Mouse (Mus musculus) right cerebral cortex, postnatal 25 days (tissue): Measurements from ENCODE around the gene Ric8b.

ENCODE experiments used
- DNase-seq: peaks from one replicate; pipeline ENCODE4 v3.0.0; 2022

Ric8b gene

GRCm38 (mm10) chr10:84916810-84917730 lies at the start of gene Ric8b:
TSS of gene Ric8b (plus strand) at chr10:84917616.
- DNase-seq = peak; percentile 98

GRCm38 (mm10) chr10:84871285-84871684 lies 46.1 kb upstream of the Ric8b start:
- DNase-seq = no peak

- no peak for DNase-seq
These were observed 45.5 kb upstream of the Ric8b start for GRCm38 (mm10) chr10:84871921-84872320.

- DNase-seq = no peak
These were observed 37.4 kb upstream of the Ric8b start for GRCm38 (mm10) chr10:84879823-84880571.

GRCm38 (mm10) chr10:84882528-84882927 lies 34.9 kb upstream of the Ric8b start:
- no peak for DNase-seq

- DNase-seq = no peak
These were observed 32.0 kb upstream of the Ric8b start for GRCm38 (mm10) chr10:84885341-84885884.

- no peak for DNase-seq
These were observed 31.2 kb upstream of the Ric8b start for GRCm38 (mm10) chr10:84886221-84886627.

- no peak for DNase-seq
These were observed 30.6 kb upstream of the Ric8b start for GRCm38 (mm10) chr10:84886785-84887184.

- no peak for DNase-seq
These were observed 28.1 kb upstream of the Ric8b start for GRCm38 (mm10) chr10:84889096-84889846.

- peak; percentile 53 for DNase-seq
These were observed 21.5 kb upstream of the Ric8b start for GRCm38 (mm10) chr10:84895810-84896358.

- no peak for DNase-seq
These were observed 20.2 kb upstream of the Ric8b start for GRCm38 (mm10) chr10:84896941-84897930.

GRCm38 (mm10) chr10:84898144-84898979 lies 19.1 kb upstream of the Ric8b start:
- no peak for DNase-seq

- DNase-seq = no peak
These were observed 15.7 kb upstream of the Ric8b start for GRCm38 (mm10) chr10:84901676-84902075.

- no peak for DNase-seq
These were observed 15.2 kb upstream of the Ric8b start for GRCm38 (mm10) chr10:84902213-84902612.

- peak; percentile 31 for DNase-seq
These were observed 14.1 kb upstream of the Ric8b start for GRCm38 (mm10) chr10:84903307-84903706.

- DNase-seq = no peak
These were observed 13.7 kb upstream of the Ric8b start for GRCm38 (mm10) chr10:84903742-84904141.

- DNase-seq = no peak
These were observed 10.5 kb upstream of the Ric8b start for GRCm38 (mm10) chr10:84906895-84907294.

GRCm38 (mm10) chr10:84908006-84908405 lies 9.4 kb upstream of the Ric8b start:
- DNase-seq = no peak

- no peak for DNase-seq
These were observed 8.9 kb upstream of the Ric8b start for GRCm38 (mm10) chr10:84908471-84908870.
